In the genomic region with DNA sequence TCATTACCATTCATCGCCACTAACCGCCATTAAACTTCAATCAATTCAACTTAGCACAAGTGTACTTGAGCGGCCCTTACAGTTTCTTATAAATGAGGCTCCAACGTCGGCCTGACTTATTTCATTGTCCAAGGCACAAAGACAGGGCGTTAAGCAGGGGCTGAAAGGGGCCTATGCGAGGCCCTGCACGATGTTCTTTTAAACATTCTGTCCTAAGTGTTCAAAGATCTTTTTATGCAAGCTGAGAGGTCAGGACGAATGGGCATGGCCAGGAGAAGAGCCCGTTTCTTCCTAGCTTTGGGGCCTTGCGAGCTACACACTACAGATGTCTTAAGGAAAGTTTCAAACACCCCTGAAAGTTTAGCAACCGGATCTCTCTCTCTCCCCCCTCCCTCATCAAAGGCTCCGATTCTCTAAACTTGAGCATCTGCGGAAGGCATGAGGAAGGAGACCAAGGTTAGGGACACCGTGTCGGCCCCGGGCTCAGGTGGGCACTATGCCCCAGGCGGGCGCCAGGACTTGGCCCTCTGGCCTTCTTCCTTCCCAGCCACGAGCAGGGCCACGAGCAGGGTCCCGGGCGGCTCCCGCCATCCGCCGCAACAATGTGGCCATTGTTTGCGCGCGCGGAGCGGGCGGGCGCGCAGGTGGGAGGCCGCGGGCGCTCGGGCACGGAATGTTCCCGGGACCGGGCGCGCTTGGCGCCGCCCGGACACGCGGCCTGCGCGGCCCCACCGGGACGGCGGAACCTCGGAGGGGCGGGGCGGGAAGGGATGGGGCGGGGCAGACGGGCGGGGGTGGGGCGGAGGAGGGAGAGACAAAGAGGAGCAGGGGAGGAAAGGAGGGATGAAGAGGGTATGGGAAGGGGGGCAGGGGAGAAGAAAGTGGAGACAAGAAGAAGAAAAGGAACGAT, we compare ENCODE assay signal across 9 mouse cellular contexts. TPM values are rescaled to one million over a fixed set of nuclear protein-coding genes. Genes with fewer than 3 reads are reported as not detected.
DNase-seq lines count a peak whose midpoint lies in the region; ATAC-seq and TF ChIP-seq lines count a peak whose summit lies in the region.
"Had no signal": no experiment of that assay in that cellular context is flagged by ENCODE, and none has a peak within 500 bp of the region (broad histone marks: within the 10 kb centered on the region; RNA-seq: fewer than 3 reads in every experiment).

No protein-coding gene starts in this region.

- peak; percentile 48 for ATAC-seq in frontal cortex, adult (ENCODE audit: low TSS enrichment)
- ATAC-seq in intestine, embryonic 14.5 days (replicated peaks; ENCODE audit: low FRiP score, low TSS enrichment, low read depth), result peak; percentile 57; the same call in 1 of the 2 replicates
- peak; percentile 52 for ATAC-seq in neural tube, embryonic 11.5 days (ENCODE audit: insufficient read depth, low FRiP score, low TSS enrichment)

- intact Hi-C loops in gastrocnemius, adult 2 months (cut with DNase I), result no loop called here

- no peaks in the 10 kb centered on the region for H3K9me3 ChIP-seq in intestine, embryonic 14.5 days (ENCODE audit: control insufficient read depth, low read length)
- H3K9me3 ChIP-seq in neural tube, embryonic 11.5 days (ENCODE audit: control insufficient read depth, low read length), result no peaks in the 10 kb centered on the region

- H3K4me3 ChIP-seq in gastrocnemius, adult 2 months, result peak overlapping the region; percentile 70
- H3K4me3 ChIP-seq in intestine, embryonic 14.5 days (ENCODE audit: low read depth, low read length), result peak overlapping the region; percentile 34
- peak overlapping the region; percentile 44 for H3K4me3 ChIP-seq in neural tube, embryonic 11.5 days (ENCODE audit: low read depth, low read length)

- no peaks in the 10 kb centered on the region for H3K36me3 ChIP-seq in intestine, embryonic 14.5 days (ENCODE audit: control insufficient read depth, insufficient read depth, low read length)
- no peaks in the 10 kb centered on the region for H3K36me3 ChIP-seq in neural tube, embryonic 11.5 days (ENCODE audit: control insufficient read depth, insufficient read depth, low read length)

- H3K4me2 ChIP-seq in intestine, embryonic 14.5 days (ENCODE audit: low read length), result peak overlapping the region; percentile 64
- H3K4me2 ChIP-seq in neural tube, embryonic 11.5 days (ENCODE audit: low read depth), result peak overlapping the region; percentile 73

- DNase-seq in frontal cortex, postnatal 36 days (ENCODE audit: low spot score in 2 of 2), result no peak
- DNase-seq in adrenal gland, postnatal 36 days, result peak; percentile 52 to 63
- peak; percentile 67 for DNase-seq in gastrocnemius, adult 2 months
- DNase-seq in intestine, embryonic 14.5 days (ENCODE audit: low spot score), result peak; percentile 80
- DNase-seq in liver, result peak; percentile 34
- DNase-seq in neural tube, embryonic 11.5 days (ENCODE audit: low spot score), result peak; percentile 75
- DNase-seq in ovary, postnatal 14 days (ENCODE audit: low spot score), result no peak

- 2% methylated on average over 57 of the region's 61 CpGs for WGBS in intestine, embryonic 14.5 days
- WGBS in neural tube, embryonic 11.5 days, result 1% methylated on average over 35 of the region's 61 CpGs

- H3K4me1 ChIP-seq in intestine, embryonic 14.5 days (replicated peaks; ENCODE audit: control insufficient read depth, insufficient read depth, low read length), result peaks cover 28% of the 10 kb centered on the region
- peaks cover 27% of the 10 kb centered on the region for H3K4me1 ChIP-seq in neural tube, embryonic 11.5 days (ENCODE audit: control insufficient read depth, insufficient read depth, low read length)

- no peak for TF ChIP-seq CTCF in gastrocnemius, adult 2 months (IDR thresholded peaks at IDR 0.05)

- peak overlapping the region; percentile 84 for H3K27ac ChIP-seq in gastrocnemius, adult 2 months
- peak overlapping the region; percentile 81 for H3K27ac ChIP-seq in intestine, embryonic 14.5 days (ENCODE audit: low read depth)
- peak overlapping the region; percentile 97 for H3K27ac ChIP-seq in neural tube, embryonic 11.5 days (ENCODE audit: low read depth, low read length)

- peak overlapping the region; percentile 62 for H3K9ac ChIP-seq in intestine, embryonic 14.5 days (ENCODE audit: low read length)
- H3K9ac ChIP-seq in neural tube, embryonic 11.5 days (ENCODE audit: low read length), result peak overlapping the region; percentile 82

- peaks cover 16% of the 10 kb centered on the region for H3K27me3 ChIP-seq in intestine, embryonic 14.5 days (replicated peaks; ENCODE audit: control insufficient read depth, insufficient read depth, low read length)
- no peaks in the 10 kb centered on the region for H3K27me3 ChIP-seq in neural tube, embryonic 11.5 days (ENCODE audit: control insufficient read depth, insufficient read depth, low read length)
- H3K27me3 ChIP-seq: CH12.LX had no signal

RNA-seq across cellular contexts. Expression of a gene that starts 5.7 kb away (rescaled TPM):
- under 1 TPM; 0.60 to 0.66 TPM for total RNA-seq in adrenal gland, postnatal 36 days (2021)
- total RNA-seq in gastrocnemius, adult 2 months (2021), result 1 to 10 TPM in 1 of 2 experiments, under 1 TPM in 1; 0.94 to 1.4 TPM
- 11.4 and 11.6 TPM in 2 replicates for polyA plus RNA-seq in intestine, embryonic 14.5 days (2014; fragmentation: Nextera tagmentation; extraction: Ambion mirVana)
- 10.3 and 12.2 TPM in 2 replicates for polyA plus RNA-seq in neural tube, embryonic 11.5 days (2014; fragmentation: Nextera tagmentation; extraction: Ambion mirVana)
- total RNA-seq: CH12.LX had no signal

Comparison
In these comparisons a context has a peak if more than half of its experiments do, and no peak if none do; other contexts are left out.
1. DNase-seq: peak in adrenal gland, postnatal 36 days (2 of 2), gastrocnemius, adult 2 months (single experiment), intestine, embryonic 14.5 days (single experiment), liver (single experiment) and neural tube, embryonic 11.5 days (single experiment); none in frontal cortex, postnatal 36 days (0 of 2) and ovary, postnatal 14 days (single experiment).
2. Peak in every context shown above with its lines, with median percentiles within 50 percentile points of each other: ATAC-seq, H3K27ac ChIP-seq and H3K4me3 ChIP-seq.